Mouse (Mus musculus) small intestine, adult 2 months (tissue): ENCODE data around the gene Tbc1d2b.

ENCODE experiments used
- CTCF ChIP-seq: fragments of 200-500 bp; IDR thresholded peaks from 2 replicates; pipeline ENCODE4 v1.5.1; 2012; ENCODE audit warnings: low read depth, mild to moderate bottlenecking, control low read depth, inconsistent platforms, low read length, moderate library complexity, mixed read lengths; ENCODE audit not compliant: insufficient replicate concordance, insufficient read length; ENCODE audit errors: extremely low read depth
- POLR2A ChIP-seq: fragments of 200-500 bp; IDR thresholded peaks from 2 replicates; pipeline ENCODE4 v1.6.1; 2012; ENCODE audit warnings: low read depth, mild to moderate bottlenecking, control low read depth, inconsistent platforms, low read length, moderate library complexity

DNA sequence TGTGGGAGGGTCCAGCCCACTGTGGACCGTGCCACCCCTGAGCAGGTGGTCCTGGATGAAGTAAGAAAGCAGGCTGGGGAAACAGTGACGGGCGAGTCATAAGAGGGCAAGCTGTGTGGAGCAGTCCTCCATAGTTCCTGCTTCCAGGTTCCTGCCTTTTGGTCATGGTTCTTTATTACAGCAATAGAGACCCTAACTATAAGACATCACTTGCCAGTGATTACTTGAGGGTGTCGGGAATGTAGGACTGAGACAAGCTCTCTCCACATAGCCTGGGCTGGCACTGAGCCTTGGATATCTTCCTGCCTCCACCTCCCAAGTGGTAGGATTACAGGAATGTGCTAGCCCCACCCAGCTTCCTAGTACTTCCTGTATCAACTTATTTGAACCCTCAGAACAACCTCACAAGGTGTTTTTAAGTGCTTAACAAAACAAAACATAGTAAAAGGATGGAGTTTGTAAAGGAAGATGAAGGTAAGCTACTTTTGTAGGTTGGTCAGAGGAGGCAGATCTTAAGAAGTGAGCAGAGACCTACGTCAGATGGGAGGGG is 1.0 kb upstream of the Tbc1d2b start:
- TF ChIP-seq POLR2A, result no peak
- TF ChIP-seq CTCF, result no peak
